Mouse (Mus musculus) G1E-ER4 (cell line): ENCODE measurements around the gene Nfatc2. TPM values are rescaled to one million over a fixed set of nuclear protein-coding genes. Genes with fewer than 3 reads are reported as not detected.

Source experiments
- GATA1 ChIP-seq: IDR thresholded peaks from one replicate; pipeline ENCODE4 v1.8.0; 2012; ENCODE audit warnings: low read length, inconsistent platforms
- polyA plus RNA-seq: library from polyadenylated mRNA; stranded (reverse); fragments of >175 nt; gene quantifications from 2 replicates; pipeline ENCODE4 v1.2.3, GENCODE M21; 2012

The Nfatc2 gene
- polyA plus RNA-seq, 1 experiment, result not detected

GRCm38 (mm10) chr2:168508469-168509198, 92.8 kb downstream of the Nfatc2 start:
- TF ChIP-seq GATA1, result no peak

DNA sequence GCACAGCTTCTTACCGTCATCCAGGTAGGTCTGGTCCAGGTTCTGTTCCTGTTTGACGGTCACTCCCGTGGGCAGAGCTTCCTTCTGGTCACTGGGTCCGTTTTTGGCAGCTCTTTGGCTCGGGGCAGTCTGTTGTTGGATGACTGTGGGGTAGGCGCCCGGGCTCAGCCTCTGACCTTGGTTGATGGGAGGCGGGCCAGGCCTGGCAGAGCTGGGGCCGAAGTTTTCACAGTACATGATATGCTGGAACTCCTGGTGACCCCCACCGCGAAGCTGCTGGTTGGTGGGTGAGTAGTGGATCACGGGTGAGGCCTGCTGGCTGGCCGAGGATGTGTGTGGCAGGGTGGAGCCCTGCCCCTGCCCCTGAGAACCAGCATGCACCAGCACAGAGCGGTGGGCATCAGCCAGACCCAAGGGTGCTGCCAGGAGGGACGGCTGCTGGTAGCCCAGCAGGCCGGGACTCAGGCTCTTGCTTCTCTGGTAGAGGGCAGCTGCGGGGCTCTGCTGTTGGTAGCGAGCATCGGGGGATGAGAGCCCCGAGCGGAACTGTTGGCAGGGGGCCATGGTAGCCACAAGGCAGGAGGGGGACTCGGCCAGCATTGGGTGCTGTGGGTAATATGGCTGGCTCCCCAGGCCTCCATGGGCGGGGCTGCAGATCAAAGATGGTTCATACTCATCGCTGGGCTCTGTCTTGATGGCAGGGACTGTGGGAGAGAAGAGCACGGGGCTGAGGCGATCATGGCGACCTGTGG, 96.8 kb downstream of the Nfatc2 start:
- no peak for TF ChIP-seq GATA1

GRCm38 (mm10) chr2:168503735-168504134, 97.7 kb downstream of the Nfatc2 start:
- TF ChIP-seq GATA1, result no peak

DNA sequence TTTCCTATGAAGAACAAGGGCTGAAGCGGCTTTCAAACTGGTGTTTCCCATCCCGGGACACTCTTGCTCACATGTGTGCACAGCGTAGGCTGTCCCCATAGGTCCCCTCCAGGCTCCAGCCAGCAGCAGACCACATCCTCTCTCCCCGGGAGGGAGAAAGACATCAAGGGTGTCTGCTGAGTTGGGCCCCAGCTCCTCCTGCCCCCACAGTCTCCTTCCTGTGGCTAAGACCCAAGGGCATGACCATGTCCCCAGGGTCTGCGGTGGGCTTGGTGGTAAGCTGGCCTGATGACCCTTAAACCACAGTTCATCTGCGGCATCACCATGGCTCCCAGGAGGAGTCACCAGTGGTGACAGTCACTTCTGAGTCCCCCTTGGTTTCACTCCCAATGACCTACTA, 100.7 kb downstream of the Nfatc2 start:
- TF ChIP-seq GATA1, result no peak

- no peak for TF ChIP-seq GATA1
Measured at GRCm38 (mm10) chr2:168500244-168500643, 101.2 kb downstream of the Nfatc2 start.

DNA sequence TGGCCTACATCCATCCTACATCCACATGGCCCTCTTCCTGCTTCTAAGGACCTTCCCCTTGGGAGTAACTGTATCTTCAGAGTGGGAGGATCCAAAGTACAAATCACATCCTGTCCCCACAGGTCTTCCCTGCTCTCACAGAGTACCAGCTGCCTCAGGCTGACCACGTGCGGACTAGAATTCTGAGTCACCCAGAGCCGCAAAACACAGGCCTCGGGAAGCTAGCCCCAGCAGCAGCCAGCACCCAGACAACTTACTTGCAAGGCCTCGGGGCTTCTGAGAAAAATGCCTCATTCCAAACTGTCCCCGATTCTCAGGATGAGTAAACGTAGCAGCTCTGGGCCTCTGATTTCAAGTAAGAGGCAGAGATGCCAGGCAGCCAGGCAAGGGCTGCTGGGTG, 109.7 kb downstream of the Nfatc2 start:
- TF ChIP-seq GATA1, result no peak

DNA sequence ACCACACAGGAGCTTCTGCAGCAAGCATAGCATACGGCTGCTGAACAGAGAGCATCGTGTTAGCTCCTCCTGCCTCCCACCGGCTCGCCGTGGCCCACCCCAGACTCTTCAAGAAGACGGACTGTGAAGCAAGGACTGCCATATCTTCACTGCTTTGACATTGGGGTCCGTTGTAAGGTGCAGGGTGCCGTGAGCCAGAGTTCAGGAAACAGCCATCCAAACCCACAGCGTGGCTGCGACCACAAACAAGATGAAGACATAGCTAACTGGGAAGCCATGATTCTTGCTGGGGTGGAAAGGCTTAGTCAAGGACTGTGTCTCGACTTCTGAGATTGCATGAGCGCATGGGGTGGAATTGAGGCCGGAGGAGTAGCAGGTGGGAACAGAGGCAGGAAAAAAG, 111.5 kb downstream of the Nfatc2 start:
- TF ChIP-seq GATA1, result no peak

GRCm38 (mm10) chr2:168488158-168488925, 113.1 kb downstream of the Nfatc2 start:
- TF ChIP-seq GATA1, result no peak

GRCm38 (mm10) chr2:168481121-168481520, 120.3 kb downstream of the Nfatc2 start:
- no peak for TF ChIP-seq GATA1

DNA sequence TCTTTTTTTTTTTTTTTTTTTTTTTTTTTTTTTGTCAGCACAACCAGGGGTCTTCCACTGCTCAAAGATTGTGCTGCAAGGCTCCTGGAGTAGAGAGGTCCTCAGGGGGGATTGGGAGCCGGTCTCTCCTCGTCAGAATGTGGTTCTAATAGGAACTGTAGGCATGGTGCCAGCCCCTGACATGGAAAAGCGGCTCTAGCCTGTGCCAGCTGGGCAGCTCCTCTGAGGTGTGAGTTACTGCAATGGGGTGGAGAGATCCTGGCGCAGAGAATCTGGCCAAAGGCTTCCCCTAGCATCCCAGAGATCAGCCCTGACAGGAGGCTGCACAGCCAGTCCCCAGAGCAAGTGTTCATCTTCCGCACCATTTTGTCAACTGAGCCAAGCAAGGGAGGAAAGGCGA, 120.8 kb downstream of the Nfatc2 start:
- no peak for TF ChIP-seq GATA1

DNA sequence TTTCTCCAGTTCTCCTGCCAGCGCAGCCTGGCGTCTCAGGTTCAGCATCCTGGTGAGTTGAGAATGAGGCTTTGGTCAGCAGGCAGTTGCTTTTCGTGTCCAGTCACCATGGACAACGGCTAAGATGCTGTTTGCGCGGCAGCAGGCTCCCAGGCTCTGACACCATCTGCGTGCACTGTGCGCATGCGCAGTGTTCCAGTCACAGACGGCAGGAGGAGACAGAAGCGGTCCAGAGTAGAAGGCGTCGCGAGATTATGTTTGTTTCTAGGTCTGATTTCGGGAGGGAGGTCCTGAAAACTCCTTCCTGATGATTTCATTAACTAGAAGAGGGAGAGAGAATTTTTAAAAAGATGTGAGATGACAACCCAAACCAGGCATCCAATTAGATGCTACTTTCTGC, 121.5 kb downstream of the Nfatc2 start:
- no peak for TF ChIP-seq GATA1

DNA sequence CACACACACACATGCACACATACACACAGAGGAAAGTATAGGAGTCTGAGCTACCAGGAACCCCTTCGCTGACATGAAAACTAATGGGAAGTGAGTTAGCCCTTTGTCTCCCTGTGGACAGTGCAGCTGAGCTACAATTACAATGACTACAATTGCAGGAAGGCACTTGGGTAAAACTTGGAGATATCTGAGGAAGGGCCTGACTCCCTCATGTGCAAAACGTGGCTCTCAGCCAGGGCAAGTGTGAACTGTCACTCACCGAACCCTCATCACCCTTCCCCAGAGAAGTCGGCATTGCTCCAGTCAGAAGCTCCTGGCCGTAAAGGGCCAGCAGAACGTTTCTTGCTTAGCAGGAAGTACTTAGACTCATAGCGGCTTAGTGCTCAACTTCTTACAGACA, 123.0 kb downstream of the Nfatc2 start:
- TF ChIP-seq GATA1, result no peak

GRCm38 (mm10) chr2:168473496-168473895, 128.0 kb downstream of the Nfatc2 start:
- TF ChIP-seq GATA1, result no peak

DNA sequence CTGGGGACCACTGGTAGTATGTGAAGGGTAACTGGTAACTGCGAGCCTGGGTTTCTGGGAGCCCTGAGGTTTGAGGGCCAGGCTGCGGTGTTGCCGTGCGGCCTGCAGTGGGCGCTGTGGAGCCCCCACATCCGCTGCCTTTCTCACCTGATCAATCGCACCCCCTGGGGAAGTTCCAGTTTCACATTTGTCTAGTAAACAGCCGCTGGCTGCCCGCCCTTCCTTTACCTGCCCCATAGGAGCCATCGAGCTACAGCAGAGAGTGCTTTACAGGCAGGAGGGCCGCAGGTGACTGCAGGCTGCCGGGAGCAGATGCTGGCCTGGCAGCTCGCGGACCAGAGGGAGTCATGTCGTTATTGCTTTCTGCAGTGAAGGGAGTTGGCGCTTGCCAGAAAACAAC, 128.6 kb downstream of the Nfatc2 start:
- no peak for TF ChIP-seq GATA1

DNA sequence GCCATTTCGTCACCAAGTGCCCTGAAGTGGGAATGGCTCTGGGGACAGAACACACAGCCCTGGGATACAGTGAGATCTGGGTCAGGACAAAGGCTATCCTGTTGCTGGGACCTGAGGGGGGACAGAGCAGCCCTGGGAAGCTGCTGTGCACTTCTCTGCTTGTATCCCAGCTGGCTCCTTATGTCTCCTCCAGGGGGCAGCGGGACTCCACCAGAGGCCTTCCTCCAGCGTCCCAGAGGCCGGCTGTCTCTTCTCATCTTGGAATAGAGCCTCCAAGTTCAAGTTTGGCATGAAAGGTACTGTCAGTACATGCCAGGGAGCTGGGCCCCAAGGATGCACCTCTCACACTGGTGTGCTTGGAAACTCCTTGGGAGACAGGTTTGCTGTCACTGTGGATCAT, 132.4 kb downstream of the Nfatc2 start:
- no peak for TF ChIP-seq GATA1

GRCm38 (mm10) chr2:168467166-168467565, 134.3 kb downstream of the Nfatc2 start:
- TF ChIP-seq GATA1, result no peak
